Mouse (Mus musculus) CD4-positive, CD25-positive, alpha-beta regulatory T cell, adult 4 months (primary cell): ENCODE measurements around the gene Ybx2. TPM values are rescaled to one million over a fixed set of nuclear protein-coding genes. Genes with fewer than 3 reads are reported as not detected.
"Not testable (repeated sequence)": the region's sequence is repeated elsewhere in the genome, so short reads cannot be mapped to it uniquely, and the experiment has no call there.

Experiments used
- ATAC-seq: one replicate; pipeline ENCODE4 v1.8.0; 2017
- polyA plus RNA-seq, 2 experiments: library from polyadenylated mRNA; unstranded; fragments of 100-300 nt; shearing (Covaris generic); gene quantifications; one replicate each; pipeline ENCODE4 v1.2.1; 2017

Ybx2 gene
- polyA plus RNA-seq, 2 experiments from 2014 or later, result not detected

GRCm38 (mm10) chr11:69936714-69937347 lies 1.2 kb downstream of the Ybx2 start:
- no peak for ATAC-seq

DNA sequence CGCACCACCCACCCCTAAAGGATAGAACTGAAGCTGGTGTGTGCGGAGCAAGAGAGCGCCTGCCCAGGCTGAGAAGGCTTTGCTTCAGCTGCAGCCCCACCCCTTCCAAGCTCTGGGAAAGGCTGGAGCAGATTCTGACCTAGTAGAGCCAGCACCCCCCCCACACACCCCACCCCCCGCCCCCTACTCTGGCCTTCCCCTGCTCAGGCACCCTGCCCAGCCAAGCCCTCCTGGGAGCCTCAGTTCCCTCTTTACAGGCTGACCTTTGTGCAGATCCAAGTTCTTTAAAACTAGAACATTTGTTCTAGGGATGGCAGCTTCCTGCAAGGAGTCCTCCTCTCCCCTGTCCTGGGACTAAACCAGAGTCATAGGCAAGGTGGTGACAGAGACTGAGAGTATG lies 1.8 kb downstream of the Ybx2 start:
- no peak for ATAC-seq

DNA sequence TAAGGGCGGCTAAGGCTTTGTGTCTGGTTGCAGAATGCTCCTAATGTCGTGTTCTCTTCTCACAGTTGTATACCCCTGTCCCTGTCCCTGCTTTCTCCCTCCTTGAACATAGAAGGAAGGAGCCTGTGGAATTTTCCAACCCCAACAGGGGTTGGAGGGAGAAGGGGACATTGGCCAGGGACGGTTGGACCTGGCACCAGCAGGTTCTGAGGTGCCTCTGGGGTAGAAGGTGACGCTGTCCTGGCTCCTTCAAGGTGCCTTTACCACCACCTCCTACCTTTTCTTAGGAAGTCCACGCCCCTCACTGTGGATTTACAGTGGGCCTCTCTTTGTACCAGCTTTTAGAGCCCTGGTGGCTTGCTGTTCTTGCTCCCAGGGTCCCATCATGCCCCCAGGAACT lies 2.2 kb downstream of the Ybx2 start:
- ATAC-seq, result no peak

DNA sequence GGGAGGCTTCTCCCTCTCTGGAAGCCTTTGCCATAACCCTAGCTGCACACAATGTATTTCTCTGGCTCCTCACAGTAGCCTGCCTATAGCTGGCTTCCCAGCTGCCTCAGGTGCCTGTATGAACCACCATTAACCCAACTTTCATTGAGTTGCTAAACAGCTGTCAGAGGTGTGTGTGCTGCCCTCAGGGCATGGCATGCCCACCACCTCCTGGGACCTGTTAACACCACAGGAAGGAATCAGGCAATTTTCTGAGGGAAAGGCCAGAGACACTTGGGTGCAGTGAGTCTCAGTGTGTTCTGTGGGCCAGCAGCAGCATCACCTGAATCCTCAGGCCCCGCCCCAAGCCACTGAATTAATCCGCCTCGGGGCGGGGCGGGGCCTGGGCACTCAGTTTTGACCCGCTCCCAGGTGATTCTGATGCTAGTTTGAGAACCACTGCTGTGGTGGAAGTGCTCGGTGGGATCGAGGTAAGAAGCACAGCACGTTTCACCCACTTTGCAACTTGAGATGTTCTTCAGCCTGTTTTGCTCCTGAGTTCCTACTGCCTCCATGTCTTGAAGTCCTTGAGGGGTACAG lies 2.9 kb downstream of the Ybx2 start:
- no peak for ATAC-seq

DNA sequence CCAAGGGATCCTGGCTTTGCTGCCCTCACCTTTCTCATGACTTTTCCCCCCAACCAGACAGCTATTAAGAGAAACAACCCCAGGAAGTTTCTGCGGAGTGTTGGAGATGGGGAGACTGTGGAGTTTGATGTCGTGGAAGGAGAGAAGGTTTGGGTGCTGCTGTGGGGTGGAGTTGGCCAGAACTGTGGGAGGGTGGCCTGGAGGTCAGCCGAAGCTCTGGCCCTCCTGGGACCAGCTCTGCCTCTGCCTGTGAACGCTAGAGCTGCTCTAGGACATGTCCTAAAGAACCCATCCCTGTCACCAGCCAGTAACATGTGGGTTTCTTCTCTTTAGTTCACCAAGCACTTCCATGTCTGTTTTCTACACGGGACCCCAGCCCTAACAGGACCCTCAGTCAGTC lies 3.6 kb downstream of the Ybx2 start:
- ATAC-seq, result no peak

DNA sequence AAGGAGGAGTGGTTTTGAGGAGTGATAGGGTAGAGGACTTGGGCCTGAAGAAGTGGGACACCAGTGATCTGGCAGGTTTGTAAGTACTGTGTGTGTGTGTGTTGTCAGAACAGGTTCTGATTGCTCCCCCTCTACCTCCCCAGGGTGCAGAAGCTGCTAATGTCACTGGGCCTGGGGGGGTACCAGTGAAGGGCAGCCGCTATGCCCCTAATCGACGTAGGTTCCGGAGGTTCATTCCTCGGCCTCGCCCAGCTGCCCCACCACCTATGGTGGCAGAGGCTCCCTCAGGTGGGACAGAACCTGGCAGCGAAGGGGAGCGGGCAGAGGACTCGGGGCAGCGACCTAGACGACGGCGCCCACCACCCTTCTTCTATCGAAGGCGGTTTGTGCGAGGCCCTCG lies 4.1 kb downstream of the Ybx2 start:
- ATAC-seq, result no peak

- ATAC-seq, result no peak
Observed at GRCm38 (mm10) chr11:69940962-69941361, 5.4 kb downstream of the Ybx2 start.

GRCm38 (mm10) chr11:69945216-69945615 lies 9.6 kb downstream of the Ybx2 start:
- ATAC-seq, result no peak

DNA sequence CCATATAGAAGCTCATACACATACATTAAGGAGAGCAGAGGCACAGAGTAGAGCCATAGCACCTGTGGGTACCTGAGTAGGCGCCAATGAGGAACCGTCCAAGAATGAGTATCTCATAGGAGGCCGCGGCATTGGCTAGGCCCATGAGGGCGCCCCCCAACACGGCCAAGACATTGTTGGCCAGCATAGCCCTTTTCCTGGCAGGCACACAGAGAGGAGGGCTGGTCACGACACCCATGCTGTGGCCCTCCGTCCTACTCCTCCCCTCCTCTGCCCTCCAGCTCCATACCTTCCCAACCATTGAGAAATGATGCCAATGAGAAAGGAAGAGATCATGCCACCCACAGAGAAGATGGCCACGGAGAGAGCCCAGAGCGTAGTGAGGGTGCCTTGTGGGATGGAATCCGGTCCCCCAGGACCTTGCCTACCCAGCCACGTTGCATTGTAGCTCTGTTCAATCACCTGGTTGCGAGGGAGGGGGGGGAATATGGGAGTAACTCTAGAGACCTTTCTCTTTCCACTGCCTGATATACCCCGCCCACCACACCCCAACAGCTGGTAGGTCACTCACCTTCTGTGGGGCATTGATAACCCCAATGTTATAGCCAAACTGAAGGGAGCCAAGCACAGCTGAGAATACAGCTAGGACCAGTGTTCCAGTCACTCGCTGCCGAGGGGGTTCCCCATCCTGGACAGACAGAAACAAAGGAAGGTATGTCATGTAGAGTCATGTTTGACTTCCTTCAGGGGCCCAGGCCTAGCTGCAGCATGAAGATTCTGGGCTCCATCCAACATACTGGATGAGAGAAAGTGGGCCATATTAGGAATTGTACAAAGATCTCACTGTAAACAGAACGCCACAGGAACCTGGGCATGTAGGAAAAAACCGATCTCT lies 10.6 kb downstream of the Ybx2 start:
- ATAC-seq, result no peak

GRCm38 (mm10) chr11:69947337-69948065 lies 11.9 kb downstream of the Ybx2 start:
- ATAC-seq, result no peak

DNA sequence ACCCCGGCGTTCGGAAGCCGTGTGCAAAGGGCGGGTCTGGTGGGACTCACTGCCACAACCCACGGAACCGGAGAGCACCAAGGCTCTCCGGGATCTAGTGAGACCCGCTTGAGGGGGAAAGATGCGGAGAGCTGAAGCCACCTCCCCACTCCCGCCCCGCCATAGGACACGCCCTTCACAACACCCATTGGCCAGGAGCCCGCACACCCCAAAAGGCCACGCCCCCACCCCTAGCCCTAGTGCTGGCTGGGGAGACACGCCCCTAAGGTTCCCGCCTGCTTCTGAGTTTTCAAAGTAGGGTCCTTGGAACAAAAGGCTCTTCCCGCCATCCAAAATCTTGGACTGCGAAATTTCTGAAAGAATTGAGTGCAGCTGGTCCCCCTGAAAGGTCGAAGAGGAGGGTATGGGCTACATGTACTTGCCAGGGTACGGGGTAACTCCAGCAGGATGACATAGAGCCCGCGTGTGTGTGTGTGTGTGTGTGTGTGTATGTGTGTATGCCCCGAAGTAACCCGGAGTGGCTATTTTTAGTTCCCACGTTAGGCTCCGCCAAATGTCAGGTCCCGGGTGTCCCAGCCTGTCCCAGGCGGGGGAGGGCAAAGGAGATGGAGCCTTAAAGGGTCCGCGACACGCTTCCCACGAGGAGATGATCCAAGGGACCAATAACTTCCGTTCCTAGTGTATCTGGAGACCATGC lies 12.6 kb downstream of the Ybx2 start, which contains the start of gene Slc2a4:
Gene Slc2a4, minus strand, starts transcription at position 123 of the 697 bp plus-strand sequence.
- ATAC-seq, result peak; percentile 87

GRCm38 (mm10) chr11:69948763-69949150 lies 13.2 kb downstream of the Ybx2 start:
- ATAC-seq, result peak; percentile 75

DNA sequence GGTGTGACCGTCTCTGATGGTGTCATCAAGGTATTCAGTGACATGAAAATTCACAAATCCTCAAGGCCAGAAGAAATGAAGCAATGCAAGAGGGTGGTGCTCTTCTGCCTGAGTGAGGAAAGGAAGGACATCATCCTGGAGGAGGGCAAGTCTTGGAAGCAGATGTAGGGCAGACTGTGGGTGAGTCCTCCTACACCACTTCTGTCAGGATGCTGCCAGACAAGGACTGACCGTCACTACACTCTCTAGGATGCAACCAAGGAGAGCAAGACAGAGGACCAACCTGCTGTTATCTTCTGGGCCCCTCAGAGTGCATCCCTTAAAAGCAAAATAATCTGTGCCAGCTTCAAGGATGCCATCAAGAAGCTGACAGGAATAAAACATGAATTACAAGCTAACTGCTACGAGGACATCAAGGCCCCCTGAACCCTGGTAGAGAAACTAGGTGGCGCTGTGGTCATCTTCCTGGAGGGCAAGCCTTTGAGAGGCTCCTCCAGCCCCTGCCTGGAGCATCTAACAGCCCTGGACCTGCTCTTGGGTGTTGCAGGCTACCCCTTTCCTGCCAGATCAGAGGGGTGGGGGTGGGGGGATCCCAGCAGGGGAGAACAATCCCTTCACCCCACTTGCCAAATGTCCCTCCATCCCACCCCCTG lies 15.3 kb downstream of the Ybx2 start:
- ATAC-seq, result no peak

DNA sequence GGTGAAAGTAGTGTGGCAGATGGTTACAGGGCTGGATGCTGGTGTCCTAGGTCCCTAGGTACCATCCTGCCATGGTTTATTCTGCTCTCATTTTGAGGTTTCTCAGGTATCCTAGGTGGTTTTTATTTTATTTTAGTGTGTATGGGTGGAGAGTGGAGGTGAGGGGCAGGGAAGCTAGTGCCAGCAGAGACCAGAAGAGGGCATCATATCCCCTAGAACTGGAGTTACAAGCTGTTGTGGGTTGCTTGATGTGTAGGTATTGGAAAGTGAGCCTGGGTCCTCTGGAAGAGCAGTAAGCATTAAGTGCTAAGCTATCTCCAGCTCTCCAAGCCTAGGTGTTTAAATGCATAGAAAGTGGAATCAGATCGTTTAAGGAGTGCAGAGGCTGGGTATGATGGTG lies 16.7 kb downstream of the Ybx2 start:
- ATAC-seq, result no peak

GRCm38 (mm10) chr11:69953267-69953915 lies 17.8 kb downstream of the Ybx2 start:
- no peak for ATAC-seq

DNA sequence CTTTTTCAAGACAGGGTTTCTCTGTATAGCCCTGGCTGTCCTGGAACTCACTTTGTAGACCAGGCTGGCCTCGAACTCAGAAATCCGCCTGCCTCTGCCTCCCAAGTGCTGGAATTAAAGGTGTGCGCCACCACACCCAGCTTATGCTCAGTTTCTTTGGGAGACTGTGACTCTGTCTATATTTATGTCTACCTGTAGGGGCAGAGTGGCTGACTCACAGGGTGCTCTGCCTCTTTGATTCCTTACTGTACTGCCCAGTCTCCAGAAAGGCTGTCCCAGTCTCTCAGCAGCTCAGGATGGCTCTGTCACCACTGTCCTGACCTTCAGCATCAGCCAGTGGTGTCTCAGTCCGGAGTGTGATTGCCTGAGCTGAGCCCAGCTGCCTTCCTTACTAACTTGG lies 20.0 kb downstream of the Ybx2 start:
- ATAC-seq, result not testable (repeated sequence)

DNA sequence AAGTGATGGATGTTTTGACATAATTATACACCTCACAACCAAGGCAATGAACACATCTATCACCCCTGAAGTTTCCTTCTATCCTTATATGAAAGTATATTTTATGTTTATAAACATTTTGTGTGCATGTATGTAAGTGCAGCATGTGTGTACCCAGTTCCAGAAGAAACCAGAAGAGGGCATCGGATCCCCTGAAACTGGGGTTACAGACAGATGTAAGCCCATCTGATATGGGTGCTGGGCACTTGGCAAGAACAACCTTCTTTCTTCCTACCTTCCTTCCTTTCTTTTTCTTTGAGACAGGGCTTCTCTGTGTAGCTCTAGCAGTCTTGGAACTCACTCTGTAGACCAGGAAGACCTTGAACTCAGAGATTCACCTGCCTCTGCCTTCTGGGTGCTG lies 20.6 kb downstream of the Ybx2 start:
- no peak for ATAC-seq

DNA sequence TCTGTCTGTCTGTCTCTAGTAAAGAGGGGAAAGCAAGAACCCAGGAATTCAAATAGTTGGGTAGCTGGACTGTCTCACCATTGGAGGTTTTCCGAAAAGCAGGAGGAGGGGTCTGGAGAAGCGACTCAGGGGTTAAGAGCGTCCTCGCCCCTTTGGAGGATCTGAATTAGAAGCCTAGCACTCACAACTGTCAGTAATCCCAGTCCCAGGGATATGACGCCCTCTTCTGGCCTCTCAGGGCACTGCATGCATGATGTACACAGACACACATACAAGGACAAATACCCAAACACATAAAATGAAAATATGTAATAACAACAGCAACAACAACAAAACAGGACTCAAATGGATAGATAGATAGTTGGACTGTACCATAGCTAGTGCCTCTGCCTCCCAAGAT lies 25.0 kb downstream of the Ybx2 start:
- ATAC-seq, result no peak

GRCm38 (mm10) chr11:69961841-69962240 lies 26.2 kb downstream of the Ybx2 start:
- no peak for ATAC-seq

DNA sequence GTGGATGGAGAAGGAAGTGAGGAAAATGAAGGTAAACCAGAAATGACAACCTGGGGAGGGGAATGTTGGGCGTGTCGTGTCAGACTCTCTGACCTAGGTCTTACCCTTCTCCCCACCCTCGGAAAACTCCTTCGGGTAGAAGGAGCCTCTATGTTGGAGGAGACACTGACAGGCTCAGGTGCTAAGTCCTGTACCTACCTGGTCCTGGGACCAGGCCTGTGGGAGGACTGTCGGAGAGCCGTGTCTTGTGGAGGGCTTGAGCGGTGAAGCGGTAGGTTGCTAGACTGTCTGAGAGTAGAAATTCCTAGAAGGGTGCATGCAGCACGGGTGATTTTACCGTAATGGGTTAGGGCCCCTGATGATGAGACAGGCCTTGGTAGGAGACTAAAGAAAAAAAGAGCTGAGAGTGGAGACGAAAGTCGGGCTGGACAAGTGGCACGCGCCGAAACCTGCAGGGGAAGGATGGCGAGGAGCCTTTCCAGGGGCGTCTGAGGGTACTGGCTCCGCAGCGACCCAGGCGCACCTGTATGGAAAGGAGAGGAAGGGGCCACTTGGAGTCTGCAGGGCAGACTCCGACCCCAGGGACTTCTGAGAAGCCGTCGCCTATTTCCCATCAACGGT lies 29.2 kb downstream of the Ybx2 start, which contains the start of gene Cldn7:
Gene Cldn7, plus strand, starts transcription at position 130 of the 621 bp plus-strand sequence.
- ATAC-seq, result no peak
